Mouse (Mus musculus) stomach, embryonic 14.5 days (tissue): Measurements from ENCODE around the gene Zzz3. TPM values are rescaled to one million over a fixed set of nuclear protein-coding genes. Genes with fewer than 3 reads are reported as not detected.

ENCODE experiments used
- ATAC-seq: fragments of 200-750 bp; cut with Nextera tagmentation; 2 replicates; pipeline ENCODE4 v1.8.0; 2017; ENCODE audit warnings: low read depth, moderate TSS enrichment; ENCODE audit not compliant: insufficient number of reproducible peaks, insufficient read depth, low FRiP score
- H3K27ac ChIP-seq: fragments of 300-500 bp; sonication (generic); 2 replicates; pipeline ENCODE4 v1.5.1; 2014; ENCODE audit warnings: mild to moderate bottlenecking, low read length, moderate library complexity, mixed read lengths
- H3K27me3 ChIP-seq: fragments of 300-500 bp; sonication (generic); 2 replicates; pipeline ENCODE4 v1.6.1; 2014; ENCODE audit warnings: low read length, control low read depth, mixed read lengths; ENCODE audit not compliant: control insufficient read depth, insufficient read depth
- H3K36me3 ChIP-seq: fragments of 300-500 bp; sonication (generic); 2 replicates; pipeline ENCODE4 v1.6.1; 2014; ENCODE audit warnings: mild to moderate bottlenecking, control low read depth, low read length, moderate library complexity, mixed read lengths; ENCODE audit not compliant: control insufficient read depth, insufficient read depth
- H3K4me1 ChIP-seq: fragments of 300-500 bp; sonication (generic); 2 replicates; pipeline ENCODE4 v1.6.1; 2014; ENCODE audit warnings: low read length, control low read depth, mixed read lengths; ENCODE audit not compliant: control insufficient read depth, insufficient read depth
- H3K4me2 ChIP-seq: fragments of 300-500 bp; sonication (generic); replicated peaks from 2 replicates; pipeline ENCODE4 v1.6.1; 2014; ENCODE audit warnings: low read depth, low read length, control low read depth
- H3K4me3 ChIP-seq: fragments of 300-500 bp; sonication (generic); 2 replicates; pipeline ENCODE4 v1.5.1; 2014; ENCODE audit warnings: low read depth, low read length, control low read depth
- H3K9ac ChIP-seq: fragments of 300-500 bp; sonication (generic); replicated peaks from 2 replicates; pipeline ENCODE4 v1.6.1; 2014; ENCODE audit warnings: low read depth, mild to moderate bottlenecking, control low read depth, low read length, moderate library complexity, mixed read lengths
- H3K9me3 ChIP-seq: fragments of 300-500 bp; sonication (generic); 2 replicates; pipeline ENCODE4 v1.6.1; 2016; ENCODE audit warnings: low read depth, low read length, control low read depth; ENCODE audit not compliant: control insufficient read depth
- WGBS: fragments of 180-500 bp; shearing (Covaris S2); extraction: QIAGEN DNeasy Blood & Tissue Kit; methylation state at CpG from one replicate; pipeline ENCODE4 v1.1.7; 2014; 5-methylcytosine and 5-hydroxymethylcytosine counted together
- polyA plus RNA-seq: library from polyadenylated mRNA; unstranded; fragments of >200 nt; fragmentation: Nextera tagmentation; extraction: Ambion mirVana; gene quantifications from 2 replicates; pipeline ENCODE4 v1.2.1, GENCODE M21; 2014

Gene Zzz3
- polyA plus RNA-seq, 1 experiment from 2014 or later, result 63.3 TPM

- no peak overlapping the region for H3K9ac ChIP-seq
- WGBS, result 70% methylated on average over 2 of the region's 2 CpGs
- no peak overlapping the region for H3K4me2 ChIP-seq
- H3K9me3 ChIP-seq, result no peaks in the 10 kb centered on the region
- H3K4me1 ChIP-seq, result peaks cover 5% of the 10 kb centered on the region; the same call in 1 of the 2 replicates
- H3K36me3 ChIP-seq, result no peaks in the 10 kb centered on the region
- no peak overlapping the region for H3K27ac ChIP-seq
- no peak for ATAC-seq
- no peak overlapping the region for H3K4me3 ChIP-seq
- no peaks in the 10 kb centered on the region for H3K27me3 ChIP-seq
Observed at GRCm38 (mm10) chr3:152497842-152498241, 102.6 kb downstream of the Zzz3 start.

- ATAC-seq, result no peak
- Histone ChIP-seq H3K36me3 (no peaks in the 10 kb centered on the region), H3K27me3 (no peaks in the 10 kb centered on the region), H3K9me3 (no peaks in the 10 kb centered on the region), H3K4me3 (no peak overlapping the region), H3K9ac (no peak overlapping the region), H3K4me1 (peaks cover 4% of the 10 kb centered on the region; the same call in 1 of the 2 replicates), H3K4me2 (no peak overlapping the region), H3K27ac (no peak overlapping the region)
- WGBS, result 76% methylated on average over 2 of the region's 2 CpGs
Observed at GRCm38 (mm10) chr3:152498968-152499696, 103.9 kb downstream of the Zzz3 start.

GRCm38 (mm10) chr3:152507900-152508299, 112.6 kb downstream of the Zzz3 start:
- Histone ChIP-seq H3K27me3 (no peaks in the 10 kb centered on the region), H3K9me3 (no peaks in the 10 kb centered on the region), H3K27ac (no peak overlapping the region), H3K4me2 (no peak overlapping the region), H3K4me1 (no peaks in the 10 kb centered on the region), H3K4me3 (no peak overlapping the region), H3K9ac (no peak overlapping the region), H3K36me3 (no peaks in the 10 kb centered on the region)
- 81% methylated on average over 8 of the region's 8 CpGs for WGBS
- ATAC-seq, result no peak

GRCm38 (mm10) chr3:152508419-152508993, 113.2 kb downstream of the Zzz3 start:
- Histone ChIP-seq H3K27me3 (no peaks in the 10 kb centered on the region), H3K4me2 (no peak overlapping the region), H3K27ac (no peak overlapping the region), H3K9ac (no peak overlapping the region), H3K9me3 (no peaks in the 10 kb centered on the region), H3K4me1 (no peaks in the 10 kb centered on the region), H3K4me3 (no peak overlapping the region), H3K36me3 (no peaks in the 10 kb centered on the region)
- 84% methylated on average over 12 of the region's 12 CpGs for WGBS
- ATAC-seq, result no peak

GRCm38 (mm10) chr3:152509268-152509667, 114.0 kb downstream of the Zzz3 start:
- H3K27ac ChIP-seq, result no peak overlapping the region
- H3K9me3 ChIP-seq, result no peaks in the 10 kb centered on the region
- 86% methylated on average over 7 of the region's 7 CpGs for WGBS
- H3K4me2 ChIP-seq, result no peak overlapping the region
- H3K9ac ChIP-seq, result no peak overlapping the region
- no peaks in the 10 kb centered on the region for H3K4me1 ChIP-seq
- ATAC-seq, result no peak
- H3K4me3 ChIP-seq, result no peak overlapping the region
- no peaks in the 10 kb centered on the region for H3K36me3 ChIP-seq
- no peaks in the 10 kb centered on the region for H3K27me3 ChIP-seq

Other genes with a start within 250 kb of the Zzz3 start
- 43.8 and 51.8 TPM in 2 replicates for gene Gipc2, start 229.2 kb upstream of the Zzz3 start, polyA plus RNA-seq
- 30.3 and 31.4 TPM in 2 replicates for gene Dnajb4, start 185.2 kb upstream of the Zzz3 start, polyA plus RNA-seq
- 252 and 265 TPM in 2 replicates for gene Fubp1, start 185.1 kb upstream of the Zzz3 start, polyA plus RNA-seq
- gene Nexn, start 129.1 kb upstream of the Zzz3 start, polyA plus RNA-seq, result 35.3 and 47.8 TPM in 2 replicates
- gene Miga1, start 55.1 kb upstream of the Zzz3 start, polyA plus RNA-seq, result 20.3 and 21.0 TPM in 2 replicates
- 45.9 and 49.6 TPM in 2 replicates for gene Usp33, start 49.0 kb upstream of the Zzz3 start, polyA plus RNA-seq